Mouse (Mus musculus) heart, adult 2 months (tissue): ENCODE measurements around the gene Plac1. TPM values are rescaled to one million over a fixed set of nuclear protein-coding genes. Genes with fewer than 3 reads are reported as not detected.
"Not testable (repeated sequence)": the region's sequence is repeated elsewhere in the genome, so short reads cannot be mapped to it uniquely, and the experiment has no call there.

ENCODE experiments used
- DNase-seq, 2 experiments: peaks; one replicate each; pipeline ENCODE4 v3.0.0; 2021
- H3K27ac ChIP-seq: fragments of 200-600 bp; 2 replicates; pipeline ENCODE4 v1.8.1; 2022
- H3K27me3 ChIP-seq: fragments of 200-500 bp; 2 replicates; pipeline ENCODE4 v1.6.1; 2012; ENCODE audit warnings: mild to moderate bottlenecking, low read length, inconsistent platforms, mixed read lengths; ENCODE audit not compliant: control insufficient read depth, insufficient read depth
- H3K36me3 ChIP-seq: fragments of 200-500 bp; 2 replicates; pipeline ENCODE4 v1.6.1; 2012; ENCODE audit warnings: low read length, inconsistent platforms; ENCODE audit not compliant: control insufficient read depth, insufficient read depth
- H3K4me1 ChIP-seq: fragments of 200-500 bp; 2 replicates; pipeline ENCODE4 v1.6.1; 2011; ENCODE audit warnings: low read length; ENCODE audit not compliant: control insufficient read depth, insufficient read depth
- H3K4me3 ChIP-seq: fragments of 200-600 bp; 2 replicates; pipeline ENCODE4 v1.8.1; 2022
- H3K79me2 ChIP-seq: fragments of 200-500 bp; replicated peaks from 2 replicates; pipeline ENCODE4 v1.6.1; 2012; ENCODE audit warnings: mild to moderate bottlenecking, inconsistent platforms, low read length, moderate library complexity, mixed read lengths; ENCODE audit not compliant: control insufficient read depth, insufficient read depth
- H3K9ac ChIP-seq: fragments of 200-500 bp; 2 replicates; pipeline ENCODE4 v1.6.1; 2012; ENCODE audit warnings: low read depth, mild to moderate bottlenecking, control low read depth, inconsistent platforms, low read length, mixed read lengths
- CTCF ChIP-seq: fragments of 200-600 bp; IDR thresholded peaks from 2 replicates; pipeline ENCODE4 v1.8.1; 2022; ENCODE audit warnings: antibody characterized with exemption, mild to moderate bottlenecking, moderate library complexity
- EP300 ChIP-seq: fragments of 200-500 bp; IDR thresholded peaks from 2 replicates; pipeline ENCODE4 v1.6.1; 2011; ENCODE audit warnings: low read depth, low read length, control low read depth; ENCODE audit not compliant: insufficient read depth
- POLR2A ChIP-seq: fragments of 200-500 bp; IDR thresholded peaks from 2 replicates; pipeline ENCODE4 v1.6.1; 2011; ENCODE audit warnings: mild to moderate bottlenecking, low read depth, low read length, control low read depth; ENCODE audit not compliant: insufficient read depth
- WGBS: fragments of 180-500 bp; shearing (Covaris S2); methylation state at CpG from one replicate; pipeline ENCODE4 v1.1.7; 2018; 5-methylcytosine and 5-hydroxymethylcytosine counted together
- intact Hi-C: fragments of 180-260 bp; cut with DNase I; formaldehyde crosslinking; loops from one replicate; pipeline ENCODE4 v1.15.1; 2025
- polyA plus RNA-seq: library from polyadenylated mRNA; depleted of rRNA; stranded (reverse); fragments of >200 nt; gene quantifications from 2 replicates; pipeline ENCODE4 v1.2.3, GENCODE M21; 2012
- total RNA-seq, 2 experiments: library from RNA; stranded (reverse); gene quantifications; 2 replicates each; pipeline ENCODE4 v1.2.3; 2021

Plac1 gene
- total and polyA plus RNA-seq, 3 experiments: not detected

GRCm38 (mm10) chrX:53040138-53040537 lies 199.8 kb downstream of the Plac1 start:
- intact Hi-C loops: no loop called here

GRCm38 (mm10) chrX:53039651-53040050 lies 200.3 kb downstream of the Plac1 start:
- no peaks in the 10 kb centered on the region for H3K36me3 ChIP-seq
- H3K4me1 ChIP-seq: no peaks in the 10 kb centered on the region
- no peak overlapping the region for H3K27ac ChIP-seq
- WGBS: 58% methylated on average over 5 of the region's 5 CpGs
- H3K9ac ChIP-seq: no peak overlapping the region
- H3K4me3 ChIP-seq: no peak overlapping the region
- TF ChIP-seq EP300: no peak
- no peak for TF ChIP-seq CTCF
- TF ChIP-seq POLR2A: no peak
- intact Hi-C loops: no loop called here
- DNase-seq: no peak
- no peaks in the 10 kb centered on the region for H3K27me3 ChIP-seq
- H3K79me2 ChIP-seq: no peaks in the 10 kb centered on the region

More at GRCm38 (mm10) chrX:53040138-53040537, 199.8 kb downstream of the Plac1 start:
- DNase-seq: no peak
- Histone ChIP-seq H3K9ac (no peak overlapping the region), H3K4me1 (no peaks in the 10 kb centered on the region; the same call in 1 of the 2 replicates), H3K36me3 (no peaks in the 10 kb centered on the region), H3K4me3 (no peak overlapping the region), H3K27ac (no peak overlapping the region), H3K79me2 (no peaks in the 10 kb centered on the region), H3K27me3 (no peaks in the 10 kb centered on the region)
- no peak for TF ChIP-seq EP300
- no peak for TF ChIP-seq POLR2A
- TF ChIP-seq CTCF: no peak
- WGBS: 86% methylated on average over 6 of the region's 6 CpGs

- no peak for TF ChIP-seq CTCF
- TF ChIP-seq EP300: no peak
- TF ChIP-seq POLR2A: no peak
- Histone ChIP-seq H3K27ac (no peak overlapping the region), H3K36me3 (no peaks in the 10 kb centered on the region), H3K9ac (no peak overlapping the region), H3K4me3 (no peak overlapping the region), H3K4me1 (no peaks in the 10 kb centered on the region), H3K79me2 (no peaks in the 10 kb centered on the region), H3K27me3 (no peaks in the 10 kb centered on the region)
- WGBS: 85% methylated on average over 4 of the region's 4 CpGs
- intact Hi-C loops: no loop called here
- no peak for DNase-seq
Measured at GRCm38 (mm10) chrX:53038194-53038593, 201.7 kb downstream of the Plac1 start.

DNA sequence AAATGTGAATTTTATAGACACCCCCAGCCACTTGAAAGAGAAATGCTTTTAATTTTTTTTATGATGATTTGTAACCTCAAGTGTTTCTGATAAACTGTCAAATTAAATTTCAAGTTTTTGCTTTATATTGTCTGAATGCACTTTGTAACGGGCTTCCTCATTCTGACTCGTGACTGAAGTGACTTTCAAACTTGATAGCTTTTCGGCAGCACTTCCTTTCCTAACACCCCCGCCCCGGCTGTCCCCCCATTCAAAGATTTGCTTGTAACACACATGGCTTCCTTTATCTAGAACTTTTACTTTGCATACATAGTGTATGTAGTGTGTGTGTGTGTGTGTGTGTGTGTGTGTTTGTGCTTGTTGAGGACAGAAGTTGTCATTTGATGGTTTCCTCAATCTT lies 210.4 kb downstream of the Plac1 start:
- no peak for TF ChIP-seq EP300
- TF ChIP-seq POLR2A: no peak
- TF ChIP-seq CTCF: no peak
- no peak for DNase-seq
- no peaks in the 10 kb centered on the region for H3K36me3 ChIP-seq
- 34% methylated on average over 5 of the region's 5 CpGs for WGBS
- H3K27me3 ChIP-seq: no peaks in the 10 kb centered on the region
- no peak overlapping the region for H3K9ac ChIP-seq
- H3K4me3 ChIP-seq: no peak overlapping the region
- intact Hi-C loops: no loop called here
- no peaks in the 10 kb centered on the region for H3K4me1 ChIP-seq
- no peak overlapping the region for H3K27ac ChIP-seq
- H3K79me2 ChIP-seq: no peaks in the 10 kb centered on the region

DNA sequence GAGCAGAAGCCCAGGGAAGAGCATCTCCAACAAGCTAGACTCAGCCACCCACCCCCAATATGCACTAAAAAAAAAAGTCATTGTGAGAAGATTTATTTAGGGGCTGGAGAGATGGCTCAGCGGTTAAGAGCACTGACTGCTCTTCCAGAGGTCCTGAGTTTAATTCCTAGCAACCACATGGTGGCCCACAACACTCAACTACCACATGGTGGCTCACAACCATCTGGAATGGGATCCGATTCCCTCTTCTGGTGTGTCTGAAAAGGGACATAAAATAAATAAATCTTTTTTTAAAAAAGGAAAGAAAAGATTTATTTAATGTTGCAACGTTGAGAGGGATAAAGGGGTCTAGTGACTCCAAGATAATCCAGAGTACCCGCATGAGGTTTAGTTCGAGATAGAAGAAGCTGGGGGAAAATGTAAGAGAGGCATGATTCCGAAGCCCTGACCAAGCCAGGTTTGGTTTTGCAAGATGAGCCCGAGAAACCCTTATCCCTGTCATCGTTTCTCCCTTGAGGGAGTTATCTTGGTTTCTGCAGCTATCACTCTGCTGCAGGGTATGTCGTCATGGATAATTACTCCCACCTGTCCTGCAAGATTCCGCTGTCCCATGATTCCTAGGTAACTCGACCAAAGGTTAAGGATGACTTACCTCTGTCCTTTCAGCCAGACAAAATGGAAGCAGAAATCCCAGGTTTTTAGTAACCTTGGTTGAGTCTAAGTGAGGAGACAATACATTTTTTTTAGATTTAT lies 214.3 kb downstream of the Plac1 start:
- WGBS: 56% methylated on average over 11 of the region's 11 CpGs
- Histone ChIP-seq H3K79me2 (no peaks in the 10 kb centered on the region), H3K4me3 (no peak overlapping the region), H3K9ac (no peak overlapping the region), H3K27me3 (no peaks in the 10 kb centered on the region), H3K27ac (no peak overlapping the region), H3K4me1 (no peaks in the 10 kb centered on the region), H3K36me3 (no peaks in the 10 kb centered on the region)
- no peak for DNase-seq
- intact Hi-C loops: loop anchor here (2.0 kb wide), 1 partner anchor 207 kb away; no protein-coding TSS in a partner anchor
- TF ChIP-seq CTCF (peak; percentile 46), EP300 (no peak)

DNA sequence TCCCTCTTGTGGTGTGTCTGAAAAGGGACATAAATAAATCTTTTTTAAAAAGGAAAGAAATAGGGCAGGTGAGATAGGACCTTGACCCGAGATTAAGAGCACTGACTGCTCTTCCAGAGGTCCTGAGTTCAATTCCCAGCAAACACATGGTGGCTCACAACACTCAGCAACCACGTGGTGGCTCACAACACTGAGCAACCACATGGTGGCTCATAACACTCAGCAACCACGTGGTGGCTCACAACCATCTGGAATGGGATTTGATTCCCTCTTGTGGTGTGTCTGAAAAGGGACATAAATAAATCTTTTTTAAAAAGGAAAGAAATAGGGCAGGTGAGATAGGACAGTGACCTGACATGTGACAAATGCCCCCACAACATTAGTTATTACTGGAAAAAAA lies 215.6 kb downstream of the Plac1 start:
- H3K27me3 ChIP-seq, DNase-seq, H3K36me3 ChIP-seq, H3K79me2 ChIP-seq, H3K27ac ChIP-seq, H3K9ac ChIP-seq, H3K4me3 ChIP-seq, H3K4me1 ChIP-seq: not testable (repeated sequence)
- intact Hi-C loops: loop anchor here (2.0 to 5.0 kb wide), 3 partner anchors 93 to 233 kb away; no protein-coding TSS in a partner anchor
- WGBS: 22% methylated on average over 3 of the region's 3 CpGs
- peak; percentile 73 for TF ChIP-seq CTCF
